Mouse (Mus musculus) hematopoietic multipotent progenitor cell, adult 10-12 weeks (in vitro differentiated cells): ENCODE measurements around the gene Gm33543. TPM values are rescaled to one million over a fixed set of nuclear protein-coding genes. Genes with fewer than 3 reads are reported as not detected.

Experiments used
- polyA plus RNA-seq: library from polyadenylated mRNA; stranded (reverse); fragments of >175 nt; gene quantifications from 2 replicates; pipeline ENCODE4 v1.2.3, GENCODE M21; 2012; ENCODE audit warnings: low replicate concordance

The Gm33543 gene
- polyA plus RNA-seq = not detected in 2 replicates

DNA sequence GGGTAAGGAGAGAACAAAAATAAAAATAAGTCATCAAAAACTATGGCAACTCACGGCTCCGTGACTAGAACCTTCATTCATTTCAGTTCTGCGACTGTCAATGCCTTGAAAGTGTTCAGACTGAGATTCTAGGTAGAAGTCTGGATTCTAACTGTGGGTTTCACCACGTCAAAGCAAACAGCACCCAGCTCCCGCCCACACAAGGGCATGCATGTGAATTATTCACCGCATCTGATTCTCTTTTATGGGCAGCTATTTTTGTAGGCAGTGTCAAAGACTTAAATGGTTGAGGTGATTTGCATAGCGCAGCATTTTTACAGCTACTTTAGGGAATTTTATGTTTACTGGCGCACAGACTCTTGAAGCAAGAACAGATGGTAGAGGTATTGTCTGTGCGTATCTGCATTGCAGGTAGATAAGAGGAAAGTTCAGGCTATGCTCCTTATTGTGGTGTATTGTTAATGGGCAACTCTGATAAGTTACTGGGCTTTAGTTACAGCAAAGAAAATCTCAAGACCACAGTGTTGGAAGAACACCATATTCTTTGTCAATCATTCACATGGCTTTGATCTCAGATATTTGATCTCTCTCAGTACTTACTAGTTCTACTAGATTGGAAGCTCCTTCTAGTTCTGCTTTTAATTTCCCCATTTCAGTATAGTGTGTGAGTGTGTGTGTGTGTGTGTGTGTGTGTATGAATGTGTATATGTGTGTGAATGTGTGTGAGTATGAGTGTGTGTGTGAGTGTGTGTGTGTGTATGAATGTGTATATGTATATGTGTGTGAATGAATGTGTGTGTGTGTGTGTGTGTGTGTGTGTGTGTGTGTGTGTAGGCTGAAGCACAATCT, at the start of gene Gm33543:
Gene Gm33543, minus strand, starts transcription at position 142 of the 849 bp plus-strand sequence.

Other genes with a start within 250 kb of the Gm33543 start
- not detected in 2 replicates for gene Anapc15-ps, start 169.5 kb downstream of the Gm33543 start, polyA plus RNA-seq
- gene Eea1, start 97.7 kb upstream of the Gm33543 start, polyA plus RNA-seq = 6.9 and 9.1 TPM in 2 replicates